ENCODE assay signal across 8 mouse cellular contexts in the genomic region with DNA sequence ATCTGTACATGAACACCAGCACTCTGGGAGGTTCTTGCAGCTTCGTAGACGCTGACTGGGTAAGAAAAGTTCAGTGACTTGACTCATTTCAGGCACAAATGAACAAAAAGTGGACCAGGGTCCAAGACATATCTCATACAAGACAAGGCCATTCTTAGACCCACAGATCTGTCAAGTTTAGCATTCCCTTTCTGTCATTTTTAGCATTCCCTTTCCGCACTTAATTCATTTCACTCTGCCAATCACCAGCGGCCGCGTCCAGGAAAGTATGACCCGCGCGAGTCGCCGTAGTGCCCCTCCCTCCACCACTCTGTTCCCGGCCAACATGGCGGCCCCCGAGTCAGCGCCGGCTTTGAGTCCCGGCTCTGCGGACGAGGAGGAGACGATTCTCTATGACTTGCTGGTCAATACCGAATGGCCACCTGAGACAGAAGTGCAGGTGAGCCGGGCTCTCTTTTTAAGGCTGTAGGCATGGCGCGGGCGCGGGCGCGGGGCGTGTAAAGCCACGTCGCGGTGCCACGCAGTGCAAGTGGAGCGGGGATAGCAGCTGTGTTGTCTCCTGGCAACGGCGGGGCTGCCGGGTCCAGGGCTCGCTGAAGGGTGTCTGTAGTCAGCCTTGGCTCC. TPM values are rescaled to one million over a fixed set of nuclear protein-coding genes. Genes with fewer than 3 reads are reported as not detected.
DNase-seq lines count a peak whose midpoint lies in the region; ATAC-seq lines count a peak whose summit lies in the region.

A gene (plus strand): TSS at position 308 of the 624 bp plus-strand sequence.

- 4% methylated on average over 38 of the region's 38 CpGs for WGBS in forebrain, embryonic 11.5 days
- WGBS in heart, embryonic 16.5 days = 4% methylated on average over 38 of the region's 38 CpGs
- 3% methylated on average over 38 of the region's 38 CpGs for WGBS in liver, embryonic 15.5 days (ENCODE audit: insufficient replicate concordance)
- WGBS in neural tube, embryonic 12.5 days = 4% methylated on average over 38 of the region's 38 CpGs

- H3K4me2 ChIP-seq in forebrain, embryonic 11.5 days (ENCODE audit: low read depth, low read length, severe bottlenecking) = peak within 1 kb of the TSS; percentile 62
- peak within 1 kb of the TSS; percentile 81 for H3K4me2 ChIP-seq in heart, embryonic 16.5 days (ENCODE audit: low read depth, low read length)
- peak within 1 kb of the TSS; percentile 70 for H3K4me2 ChIP-seq in liver, embryonic 15.5 days
- H3K4me2 ChIP-seq in neural tube, embryonic 12.5 days (replicated peaks) = peak within 1 kb of the TSS; percentile 69

- no peaks in the 10 kb centered on the region for H3K27me3 ChIP-seq in forebrain, embryonic 11.5 days (ENCODE audit: control insufficient read depth, insufficient read depth, low read length)
- no peaks in the 10 kb centered on the region for H3K27me3 ChIP-seq in heart, embryonic 16.5 days (ENCODE audit: control insufficient read depth, insufficient read depth, low read length)
- H3K27me3 ChIP-seq in liver, embryonic 15.5 days = no peaks in the 10 kb centered on the region; the same call in 1 of the 2 replicates
- no peaks in the 10 kb centered on the region for H3K27me3 ChIP-seq in neural tube, embryonic 12.5 days (replicated peaks)

- H3K9me3 ChIP-seq in forebrain, embryonic 11.5 days (ENCODE audit: control insufficient read depth, low read length) = no peaks in the 10 kb centered on the region
- H3K9me3 ChIP-seq in heart, embryonic 16.5 days (replicated peaks; ENCODE audit: control insufficient read depth, low read length) = no peaks in the 10 kb centered on the region
- H3K9me3 ChIP-seq in liver, embryonic 15.5 days (replicated peaks) = no peaks in the 10 kb centered on the region
- H3K9me3 ChIP-seq in neural tube, embryonic 12.5 days = no peaks in the 10 kb centered on the region

- H3K4me1 ChIP-seq in forebrain, embryonic 11.5 days (replicated peaks; ENCODE audit: control insufficient read depth, insufficient read depth, low read length) = peaks cover 3% of the 10 kb centered on the region; the same call in 1 of the 2 replicates
- peaks cover 9% of the 10 kb centered on the region for H3K4me1 ChIP-seq in heart, embryonic 16.5 days (ENCODE audit: control insufficient read depth, insufficient read depth, low read length)
- peaks cover 18% of the 10 kb centered on the region for H3K4me1 ChIP-seq in liver, embryonic 15.5 days (replicated peaks)
- H3K4me1 ChIP-seq in neural tube, embryonic 12.5 days = peaks cover 9% of the 10 kb centered on the region

- peak within 1 kb of the TSS; percentile 77 for H3K9ac ChIP-seq in forebrain, embryonic 11.5 days (ENCODE audit: low read length)
- H3K9ac ChIP-seq in heart, embryonic 16.5 days (ENCODE audit: low read length) = peak within 1 kb of the TSS; percentile 93
- peak within 1 kb of the TSS; percentile 80 for H3K9ac ChIP-seq in liver, embryonic 15.5 days
- peak within 1 kb of the TSS; percentile 79 for H3K9ac ChIP-seq in neural tube, embryonic 12.5 days

- no peak within 1 kb of the TSS for H3K27ac ChIP-seq in forebrain, embryonic 11.5 days (ENCODE audit: low read depth, low read length)
- H3K27ac ChIP-seq in heart, embryonic 16.5 days (ENCODE audit: low read length) = peak within 1 kb of the TSS; percentile 40; the same call in 1 of the 2 replicates
- H3K27ac ChIP-seq in liver, embryonic 15.5 days (replicated peaks) = no peak within 1 kb of the TSS
- H3K27ac ChIP-seq in neural tube, embryonic 12.5 days = no peak within 1 kb of the TSS

- DNase-seq in c-Kit-negative CD71-positive TER-119-positive erythroid progenitor cells, embryonic 14.5 days (ENCODE audit: low read depth, low spot score) = peak; percentile 57
- peak; percentile 91 for DNase-seq in forebrain, embryonic 11.5 days (ENCODE audit: low spot score)
- peak; percentile 90 to 94 for DNase-seq in kidney, postnatal 36 days
- DNase-seq in telencephalon, adult 2 months (ENCODE audit: low read depth, low spot score) = peak; percentile 67

- H3K4me3 ChIP-seq in forebrain, embryonic 11.5 days (ENCODE audit: low read depth, low read length) = peak within 1 kb of the TSS; percentile 81
- peak within 1 kb of the TSS; percentile 98 for H3K4me3 ChIP-seq in heart, embryonic 16.5 days (ENCODE audit: low read length)
- H3K4me3 ChIP-seq in liver, embryonic 15.5 days (replicated peaks) = peak within 1 kb of the TSS; percentile 95
- H3K4me3 ChIP-seq in neural tube, embryonic 12.5 days = peak within 1 kb of the TSS; percentile 78

- ATAC-seq in CD4-positive, CD25-positive, alpha-beta regulatory T cell, adult 4 months = peak; percentile 85
- peak; percentile 94 for ATAC-seq in forebrain, embryonic 11.5 days (replicated peaks; ENCODE audit: low FRiP score)
- peak; percentile 83 for ATAC-seq in heart, embryonic 16.5 days (replicated peaks; ENCODE audit: extremely low read depth, insufficient read depth, low FRiP score)
- peak; percentile 89 for ATAC-seq in liver, embryonic 15.5 days (ENCODE audit: insufficient read depth)
- peak; percentile 95 for ATAC-seq in neural tube, embryonic 12.5 days (ENCODE audit: low FRiP score, low read depth)

- H3K36me3 ChIP-seq in forebrain, embryonic 11.5 days (ENCODE audit: control insufficient read depth, insufficient read depth, low read length) = no peaks in the 10 kb centered on the region
- H3K36me3 ChIP-seq in heart, embryonic 16.5 days (ENCODE audit: control insufficient read depth, insufficient read depth) = peaks cover 3% of the 10 kb centered on the region; the same call in 1 of the 2 replicates
- H3K36me3 ChIP-seq in liver, embryonic 15.5 days (replicated peaks) = 0 out of 2 replicates have a peak, but pooled peaks cover 2% of the 10 kb centered on the region
- H3K36me3 ChIP-seq in neural tube, embryonic 12.5 days = no peaks in the 10 kb centered on the region

RNA-seq across cellular contexts. Expression of the gene that starts here (rescaled TPM):
- polyA plus RNA-seq in CD4-positive, CD25-positive, alpha-beta regulatory T cell, adult 4 months (2017; shearing (Covaris generic)) = 10 to 100 TPM; 10.7 to 21.3 TPM
- polyA plus RNA-seq in forebrain, embryonic 11.5 days (2014; fragmentation: Nextera tagmentation; extraction: Ambion mirVana) = 15.9 and 18.9 TPM in 2 replicates
- polyA plus RNA-seq in heart, embryonic 16.5 days (2015; fragmentation: Nextera tagmentation; extraction: Ambion mirVana) = 6.9 and 7.6 TPM in 2 replicates
- polyA plus RNA-seq in liver, embryonic 15.5 days (2015; fragmentation: Nextera tagmentation; extraction: Ambion mirVana) = 4.5 and 5.1 TPM in 2 replicates
- polyA plus RNA-seq in neural tube, embryonic 12.5 days (2016; fragmentation: Nextera tagmentation; extraction: Ambion mirVana) = 15.2 and 18.2 TPM in 2 replicates
